Mouse (Mus musculus) hindbrain, embryonic 10.5 days (tissue): ENCODE results near the gene Igsf11. TPM values are rescaled to one million over a fixed set of nuclear protein-coding genes. Genes with fewer than 3 reads are reported as not detected.

ENCODE experiments used
- DNase-seq: peaks from one replicate; pipeline ENCODE4 v3.0.0-alpha.2; 2017; ENCODE audit warnings: low spot score
- H3K27ac ChIP-seq: fragments of 300-500 bp; sonication (generic); 2 replicates; pipeline ENCODE4 v1.5.1; 2016; ENCODE audit warnings: mild to moderate bottlenecking, moderate library complexity
- H3K27me3 ChIP-seq: fragments of 300-500 bp; sonication (generic); 2 replicates; pipeline ENCODE4 v1.6.1; 2016; ENCODE audit warnings: mild to moderate bottlenecking; ENCODE audit not compliant: poor library complexity, insufficient read depth, severe bottlenecking
- H3K36me3 ChIP-seq: fragments of 300-500 bp; sonication (generic); 2 replicates; pipeline ENCODE4 v1.6.1; 2016; ENCODE audit warnings: mild to moderate bottlenecking, moderate library complexity
- H3K4me1 ChIP-seq: fragments of 300-500 bp; sonication (generic); replicated peaks from 2 replicates; pipeline ENCODE4 v1.6.1; 2016; ENCODE audit warnings: mild to moderate bottlenecking
- H3K4me3 ChIP-seq: fragments of 300-500 bp; sonication (generic); 2 replicates; pipeline ENCODE4 v1.5.1; 2016; ENCODE audit warnings: mild to moderate bottlenecking, moderate library complexity
- H3K9me3 ChIP-seq: fragments of 300-500 bp; sonication (generic); 2 replicates; pipeline ENCODE4 v1.6.1; 2016; ENCODE audit warnings: mild to moderate bottlenecking, moderate library complexity
- WGBS: fragments of 180-500 bp; shearing (Covaris S2); methylation state at CpG from one replicate; pipeline ENCODE4 v1.1.7; 2016; 5-methylcytosine and 5-hydroxymethylcytosine counted together
- polyA plus RNA-seq: library from polyadenylated mRNA; unstranded; fragments of >200 nt; fragmentation: Nextera tagmentation; extraction: Ambion mirVana; gene quantifications from 2 replicates; pipeline ENCODE4 v1.2.1, GENCODE M21; 2016

The Igsf11 gene
- polyA plus RNA-seq, 1 experiment from 2014 or later: 3.3 TPM

DNA sequence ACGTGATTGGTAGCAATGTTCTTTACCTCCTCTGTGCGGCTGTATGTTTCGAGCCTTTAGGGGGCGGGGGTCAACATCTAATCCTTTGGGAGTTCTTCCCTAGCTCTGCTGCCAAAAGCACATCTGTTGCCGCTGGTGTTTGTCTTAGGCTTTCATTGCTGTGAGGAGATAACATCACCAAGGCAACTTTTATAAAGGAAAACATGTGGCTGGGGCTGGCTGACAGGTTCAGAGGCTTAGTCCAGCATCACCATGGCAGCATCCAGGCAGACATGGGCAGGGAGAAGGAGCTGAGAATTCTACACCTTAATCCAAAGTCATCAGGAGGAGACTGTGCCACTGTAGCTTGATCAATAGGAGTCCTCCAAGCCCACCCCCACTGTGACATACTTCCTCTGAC lies 173.1 kb downstream of the Igsf11 start:
- Histone ChIP-seq H3K27ac (no peak overlapping the region), H3K36me3 (no peaks in the 10 kb centered on the region), H3K4me3 (no peak overlapping the region), H3K9me3 (no peaks in the 10 kb centered on the region), H3K4me1 (peaks cover 2% of the 10 kb centered on the region), H3K27me3 (no peaks in the 10 kb centered on the region)
- no peak for DNase-seq
- 44% methylated on average over 5 of the region's 5 CpGs for WGBS

DNA sequence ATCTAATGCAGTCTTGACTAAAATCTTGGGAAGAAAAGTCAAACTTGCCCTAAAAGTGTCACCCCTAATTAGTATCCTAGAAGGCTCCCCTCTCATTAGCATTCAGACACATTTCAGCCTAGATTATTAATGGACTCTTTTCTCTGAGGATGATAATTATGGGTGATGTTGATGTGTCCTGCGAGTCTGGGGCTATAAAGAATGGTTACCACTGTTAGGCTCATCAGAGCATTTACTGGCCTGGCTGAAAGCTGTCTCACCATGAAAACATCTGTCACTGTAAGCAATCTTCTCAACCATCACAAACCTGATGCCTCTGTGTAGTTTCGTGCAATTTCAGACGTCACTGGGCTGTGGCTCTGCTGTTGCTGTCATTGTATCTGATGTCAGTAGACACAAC lies 179.0 kb downstream of the Igsf11 start:
- Histone ChIP-seq H3K36me3 (no peaks in the 10 kb centered on the region), H3K27me3 (no peaks in the 10 kb centered on the region), H3K27ac (no peak overlapping the region), H3K4me1 (no peaks in the 10 kb centered on the region), H3K4me3 (no peak overlapping the region), H3K9me3 (no peaks in the 10 kb centered on the region)
- WGBS: 78% methylated on average over 3 of the region's 3 CpGs
- no peak for DNase-seq

Other genes with a start within 250 kb of the Igsf11 start
- 8.8 and 9.0 TPM in 2 replicates for gene Arhgap31, start 179.4 kb upstream of the Igsf11 start, polyA plus RNA-seq
- 25.5 and 25.6 TPM in 2 replicates for gene B4galt4, start 150.4 kb upstream of the Igsf11 start, polyA plus RNA-seq
- gene Upk1b, start 92.3 kb upstream of the Igsf11 start, polyA plus RNA-seq: 0.52 and 1.8 TPM in 2 replicates
- gene 4930435E12Rik, start 63.9 kb upstream of the Igsf11 start, polyA plus RNA-seq: not detected in 2 replicates